Mouse (Mus musculus): ENCODE data around the gene Lgals7. TPM values are rescaled to one million over a fixed set of nuclear protein-coding genes. Genes with fewer than 3 reads are reported as not detected.
"Not testable (repeated sequence)": the region's sequence is repeated elsewhere in the genome, so short reads cannot be mapped to it uniquely, and the experiment has no call there.

The Lgals7 gene
- polyA plus RNA-seq, 1 experiment = 4.3 TPM

DNA sequence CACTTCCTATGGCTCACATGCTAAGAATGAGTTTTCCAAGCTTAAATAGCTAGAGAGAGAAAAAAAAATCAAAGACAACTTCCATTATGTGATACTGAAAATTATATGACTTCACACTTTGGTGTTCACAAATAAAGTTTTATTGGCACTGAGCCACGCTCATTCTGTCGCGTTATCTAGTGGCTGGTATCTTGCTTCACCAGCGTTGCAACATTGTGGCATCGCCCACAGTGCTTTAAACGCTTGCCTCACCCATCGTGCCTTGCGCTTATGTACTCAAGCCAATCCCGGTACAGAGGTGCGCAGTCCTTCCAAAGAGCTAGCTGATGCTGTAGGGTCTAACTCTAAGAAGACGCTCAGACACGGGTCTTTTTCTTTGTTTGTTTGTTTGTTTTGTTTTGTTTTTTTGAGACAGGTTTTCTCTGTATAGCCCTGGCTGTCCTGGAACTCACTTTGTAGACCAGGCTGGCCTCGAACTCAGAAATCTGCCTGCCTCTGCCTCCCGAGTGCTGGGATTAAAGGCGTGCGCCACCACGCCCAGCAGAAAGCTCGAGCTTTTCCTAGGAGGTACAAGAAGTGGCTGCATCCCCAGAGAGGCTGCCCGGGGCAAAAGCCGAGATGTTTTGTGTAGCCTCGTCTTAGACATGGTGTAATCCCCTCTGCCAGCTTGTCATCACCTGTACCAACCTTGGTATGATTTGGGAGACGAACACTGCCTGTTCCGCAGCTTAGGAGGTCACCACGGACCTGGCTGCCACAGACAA, 7.4 kb downstream of the Lgals7 start:
- TF ChIP-seq CTCF (IDR thresholded peaks at IDR 0.05; ENCODE audit: borderline replicate concordance, insufficient read depth, low read length) (no peak), POLR2A (IDR thresholded peaks at IDR 0.05; ENCODE audit: low read depth, low read length) (no peak)
- Histone ChIP-seq H3K4me1 (ENCODE audit: control insufficient read depth, insufficient read depth, low read length) (no peaks in the 10 kb centered on the region), H3K27ac (ENCODE audit: insufficient read depth, low read length) (no peak overlapping the region)

DNA sequence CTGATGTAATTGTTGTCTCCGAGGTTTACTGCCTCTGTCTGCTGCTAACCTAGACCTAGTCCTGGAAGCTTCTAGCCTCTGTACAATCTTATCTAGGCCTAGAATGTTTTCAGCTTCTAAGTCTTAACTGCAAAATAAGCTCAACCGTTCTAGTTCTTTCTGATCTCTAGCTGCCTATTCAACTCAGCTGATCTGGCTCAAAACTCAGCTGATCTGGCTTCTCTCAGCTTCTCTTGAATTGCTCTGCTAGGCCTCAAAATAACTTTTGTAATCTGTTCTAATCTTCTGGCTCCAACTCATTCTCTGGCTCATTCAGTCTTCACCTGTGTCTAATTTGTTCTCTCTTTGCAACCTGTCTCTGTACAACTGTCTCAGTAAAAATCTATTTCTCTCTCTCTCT, 10.9 kb downstream of the Lgals7 start:
- TF ChIP-seq CTCF (IDR thresholded peaks at IDR 0.05; ENCODE audit: borderline replicate concordance, insufficient read depth, low read length) (no peak), POLR2A (IDR thresholded peaks at IDR 0.05; ENCODE audit: low read depth, low read length) (no peak)
- Histone ChIP-seq H3K27ac (ENCODE audit: insufficient read depth, low read length) (no peak overlapping the region), H3K4me1 (ENCODE audit: control insufficient read depth, insufficient read depth, low read length) (no peaks in the 10 kb centered on the region), H3K4me3 (ENCODE audit: insufficient read depth, low read length) (no peak overlapping the region)

More for the DNA sequence above, 7.4 kb downstream of the Lgals7 start:
- no peak overlapping the region for H3K4me3 ChIP-seq (ENCODE audit: insufficient read depth, low read length)

DNA sequence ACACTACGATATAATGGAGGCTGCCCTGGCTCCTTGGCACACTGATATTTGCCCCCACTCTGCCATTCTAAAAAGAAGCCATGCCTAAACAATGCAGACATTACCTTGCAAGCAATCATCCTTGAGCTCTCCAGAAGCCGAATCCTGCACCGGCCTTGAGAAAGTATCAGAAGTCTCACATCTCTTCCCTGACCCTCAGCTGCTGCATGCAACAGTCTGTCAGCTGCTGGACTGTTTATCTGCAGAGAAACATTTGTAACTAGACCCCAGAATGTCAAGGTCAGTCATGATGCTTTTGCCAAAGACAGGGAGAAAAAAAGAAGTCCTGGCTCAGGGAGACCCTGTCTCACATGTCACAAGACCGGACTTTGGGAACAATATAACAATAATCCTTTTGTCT, 12.4 kb downstream of the Lgals7 start:
- no peaks in the 10 kb centered on the region for H3K4me1 ChIP-seq (ENCODE audit: control insufficient read depth, insufficient read depth, low read length)
- H3K4me3 ChIP-seq (ENCODE audit: insufficient read depth, low read length) = no peak overlapping the region
- H3K27ac ChIP-seq (ENCODE audit: insufficient read depth, low read length) = no peak overlapping the region
- TF ChIP-seq POLR2A (IDR thresholded peaks at IDR 0.05; ENCODE audit: low read depth, low read length) (no peak), CTCF (IDR thresholded peaks at IDR 0.05; ENCODE audit: borderline replicate concordance, insufficient read depth, low read length) (no peak)

DNA sequence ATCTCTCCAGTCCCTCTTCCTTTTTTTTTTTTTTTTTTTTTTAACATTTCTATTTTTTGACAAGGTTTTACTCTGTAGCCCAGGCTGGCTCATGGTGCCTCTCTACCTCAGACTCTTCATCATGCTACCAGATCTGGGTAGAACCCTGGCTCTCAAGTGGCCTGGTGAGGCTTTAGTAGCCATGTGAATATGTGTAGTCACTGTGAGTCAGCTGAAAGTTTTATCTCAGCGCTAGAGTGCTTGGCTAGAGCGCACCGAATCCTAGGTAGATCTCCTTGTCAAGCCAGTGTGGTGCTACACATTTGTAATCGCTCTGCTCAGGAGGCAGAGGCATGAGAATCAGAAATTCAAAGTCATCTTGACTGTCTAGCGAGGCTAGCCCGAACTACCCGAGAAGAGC, 13.5 kb downstream of the Lgals7 start:
- no peaks in the 10 kb centered on the region for H3K4me1 ChIP-seq (ENCODE audit: control insufficient read depth, insufficient read depth, low read length)
- TF ChIP-seq CTCF (IDR thresholded peaks at IDR 0.05; ENCODE audit: borderline replicate concordance, insufficient read depth, low read length) (no peak), POLR2A (IDR thresholded peaks at IDR 0.05; ENCODE audit: low read depth, low read length) (no peak)
- H3K27ac ChIP-seq (ENCODE audit: insufficient read depth, low read length) = no peak overlapping the region
- H3K4me3 ChIP-seq (ENCODE audit: insufficient read depth, low read length) = no peak overlapping the region

DNA sequence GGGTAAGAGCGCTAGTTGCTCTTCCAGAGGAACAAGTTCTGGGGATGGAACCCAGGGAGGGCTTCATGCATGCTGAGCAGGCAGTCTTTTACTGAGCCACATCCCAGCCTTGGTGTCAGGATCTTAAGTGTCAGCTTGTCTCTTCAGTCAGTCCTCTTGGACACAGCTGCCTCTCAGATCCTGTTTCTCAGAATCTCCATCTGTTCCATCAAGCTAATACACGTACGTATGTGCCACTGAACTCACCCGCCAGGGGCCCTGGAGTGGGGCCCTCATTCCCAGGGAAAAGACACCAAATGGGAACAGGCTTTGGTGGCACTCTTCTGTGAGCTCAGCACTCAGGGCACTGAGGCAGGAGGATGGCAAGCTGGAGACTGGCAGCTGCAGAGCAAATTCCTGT, 14.2 kb downstream of the Lgals7 start:
- no peak overlapping the region for H3K27ac ChIP-seq (ENCODE audit: insufficient read depth, low read length)
- TF ChIP-seq POLR2A (IDR thresholded peaks at IDR 0.05; ENCODE audit: low read depth, low read length) (no peak), CTCF (IDR thresholded peaks at IDR 0.05; ENCODE audit: borderline replicate concordance, insufficient read depth, low read length) (no peak)
- H3K4me3 ChIP-seq (ENCODE audit: insufficient read depth, low read length) = no peak overlapping the region
- no peaks in the 10 kb centered on the region for H3K4me1 ChIP-seq (ENCODE audit: control insufficient read depth, insufficient read depth, low read length)

DNA sequence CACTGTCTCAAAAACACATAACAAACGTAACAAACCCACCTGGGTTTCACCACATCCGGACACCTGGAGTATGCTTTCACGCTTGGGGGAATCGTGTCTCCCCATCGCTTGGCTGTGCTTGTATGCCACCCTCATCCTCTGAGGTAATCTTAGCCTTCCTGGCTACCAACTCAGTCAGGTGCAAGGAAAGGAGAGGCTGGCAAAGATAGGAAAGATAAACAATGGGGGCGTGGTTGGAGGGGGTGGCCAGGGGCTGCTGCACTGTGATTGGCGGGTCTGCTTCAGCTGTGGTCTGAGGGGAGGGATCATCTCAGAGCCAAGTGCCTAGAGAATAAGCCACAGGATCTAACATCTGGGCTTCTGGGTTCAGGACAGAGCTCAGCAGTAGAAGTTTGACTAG, 16.0 kb downstream of the Lgals7 start:
- Histone ChIP-seq H3K27ac (ENCODE audit: insufficient read depth, low read length) (no peak overlapping the region), H3K4me1 (ENCODE audit: control insufficient read depth, insufficient read depth, low read length) (no peaks in the 10 kb centered on the region), H3K4me3 (ENCODE audit: insufficient read depth, low read length) (no peak overlapping the region)
- TF ChIP-seq POLR2A (IDR thresholded peaks at IDR 0.05; ENCODE audit: low read depth, low read length) = no peak
- no peak for TF ChIP-seq CTCF (IDR thresholded peaks at IDR 0.05; ENCODE audit: borderline replicate concordance, insufficient read depth, low read length)

DNA sequence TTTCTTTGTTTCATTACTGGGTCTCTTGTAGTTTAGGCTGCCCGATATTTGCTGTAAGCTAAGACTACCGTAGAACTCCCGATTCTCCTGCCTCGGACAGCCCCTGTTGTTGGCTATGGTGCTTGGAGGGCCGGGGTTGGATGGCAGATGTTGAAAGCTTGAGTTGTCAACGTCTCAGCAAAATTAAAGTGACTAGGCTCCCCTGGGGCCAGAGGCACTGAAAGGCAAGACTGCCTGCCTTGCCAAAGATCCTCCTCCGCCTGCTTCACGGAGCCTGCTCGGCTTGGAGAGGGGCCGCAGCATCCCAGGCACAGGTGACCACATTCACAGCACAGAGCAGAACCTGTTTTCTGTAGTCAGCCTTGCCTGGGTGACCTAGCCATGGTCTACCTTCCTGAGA, 16.9 kb downstream of the Lgals7 start:
- TF ChIP-seq CTCF (IDR thresholded peaks at IDR 0.05; ENCODE audit: borderline replicate concordance, insufficient read depth, low read length) (no peak), POLR2A (IDR thresholded peaks at IDR 0.05; ENCODE audit: low read depth, low read length) (no peak)
- H3K27ac ChIP-seq (ENCODE audit: insufficient read depth, low read length) = no peak overlapping the region
- H3K4me1 ChIP-seq (ENCODE audit: control insufficient read depth, insufficient read depth, low read length) = no peaks in the 10 kb centered on the region
- H3K4me3 ChIP-seq (ENCODE audit: insufficient read depth, low read length) = no peak overlapping the region

DNA sequence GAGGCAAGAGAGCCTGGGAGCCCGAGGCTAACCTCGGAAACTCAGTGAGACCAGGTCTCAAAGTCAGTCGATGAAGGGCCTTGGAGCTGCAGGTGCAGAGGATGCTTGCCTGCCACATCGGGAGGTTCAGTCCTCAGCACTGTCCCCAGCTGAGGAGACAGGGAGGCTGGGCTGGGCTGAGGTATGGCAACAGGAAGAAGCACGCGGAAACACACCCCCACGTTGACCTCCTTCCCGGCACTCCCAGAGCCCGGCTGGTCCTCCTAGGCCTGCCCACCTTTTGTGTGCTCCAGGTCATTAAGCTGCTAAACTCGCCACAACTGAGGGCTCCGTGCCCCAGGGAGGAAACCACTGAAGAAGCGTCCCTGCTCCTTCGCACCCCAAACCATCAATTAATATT, 17.5 kb downstream of the Lgals7 start, which contains the start of gene Capn12:
Gene Capn12, plus strand, starts transcription at position 224 of the 400 bp plus-strand sequence.
- H3K4me1 ChIP-seq (ENCODE audit: control insufficient read depth, insufficient read depth, low read length) = no peaks in the 10 kb centered on the region
- H3K4me3 ChIP-seq (ENCODE audit: insufficient read depth, low read length) = no peak within 1 kb of the TSS
- TF ChIP-seq CTCF (IDR thresholded peaks at IDR 0.05; ENCODE audit: borderline replicate concordance, insufficient read depth, low read length) = no peak
- TF ChIP-seq POLR2A (IDR thresholded peaks at IDR 0.05; ENCODE audit: low read depth, low read length) = no peak
- H3K27ac ChIP-seq (ENCODE audit: insufficient read depth, low read length) = no peak within 1 kb of the TSS

DNA sequence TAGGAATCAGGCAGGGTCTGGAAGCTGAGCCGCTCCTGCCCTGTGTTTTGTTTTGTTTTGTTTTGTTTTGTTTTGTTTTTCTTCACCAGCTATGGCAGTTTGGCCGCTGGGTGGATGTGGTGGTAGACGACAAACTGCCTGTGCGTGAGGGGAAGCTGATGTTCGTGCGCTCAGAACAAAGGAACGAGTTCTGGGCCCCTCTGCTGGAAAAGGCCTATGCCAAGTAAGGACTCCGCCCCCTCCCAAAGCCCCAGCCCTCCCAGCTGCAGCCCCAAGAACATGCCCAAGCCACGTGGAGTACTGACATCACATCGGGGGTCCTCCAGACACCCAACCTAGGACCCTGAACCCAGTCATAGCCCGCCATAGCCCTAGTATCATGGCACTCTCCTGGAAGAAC, 19.4 kb downstream of the Lgals7 start:
- no peak overlapping the region for H3K27ac ChIP-seq (ENCODE audit: insufficient read depth, low read length)
- TF ChIP-seq POLR2A (IDR thresholded peaks at IDR 0.05; ENCODE audit: low read depth, low read length) = no peak
- no peak overlapping the region for H3K4me3 ChIP-seq (ENCODE audit: insufficient read depth, low read length)
- no peaks in the 10 kb centered on the region for H3K4me1 ChIP-seq (ENCODE audit: control insufficient read depth, insufficient read depth, low read length)

DNA sequence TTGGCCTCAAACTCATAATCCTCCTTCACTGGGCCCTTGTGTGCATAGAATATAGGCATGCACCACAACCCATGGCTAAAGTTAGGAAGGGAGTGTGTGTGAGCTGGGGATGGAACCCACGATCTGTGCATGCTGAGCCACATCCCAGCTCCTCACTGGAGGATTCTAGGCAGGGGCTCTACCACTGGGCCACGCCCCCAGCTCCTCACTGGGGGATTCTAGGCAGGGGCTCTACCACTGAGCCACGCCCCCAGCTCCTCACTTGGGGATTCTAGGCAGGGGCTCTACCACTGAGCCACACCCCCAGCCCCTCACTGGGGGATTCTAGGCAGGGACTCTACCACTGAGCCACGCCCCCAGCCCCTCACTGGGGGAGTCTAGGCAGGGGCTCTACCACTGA, 20.1 kb downstream of the Lgals7 start:
- H3K4me1 ChIP-seq (ENCODE audit: control insufficient read depth, insufficient read depth, low read length); H3K4me3 ChIP-seq (ENCODE audit: insufficient read depth, low read length); H3K27ac ChIP-seq (ENCODE audit: insufficient read depth, low read length): not testable (repeated sequence)

DNA sequence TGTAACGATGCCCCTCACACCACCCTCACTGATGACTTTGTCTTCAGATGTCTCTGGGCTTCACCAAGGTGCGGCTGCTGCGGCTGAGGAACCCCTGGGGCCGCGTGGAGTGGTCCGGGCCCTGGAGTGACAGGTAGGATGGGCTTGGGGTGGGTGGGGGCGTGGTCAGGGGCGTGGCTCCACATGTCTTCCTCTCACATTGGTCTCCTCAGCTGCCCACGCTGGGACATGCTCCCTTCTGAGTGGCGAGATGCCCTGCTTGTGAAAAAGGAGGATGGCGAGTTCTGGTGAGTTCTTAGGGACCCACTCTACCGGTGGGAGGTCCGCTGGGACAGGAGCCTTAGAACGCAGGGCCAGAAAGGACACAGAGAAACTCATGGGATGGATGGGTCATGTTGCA, 22.8 kb downstream of the Lgals7 start:
- Histone ChIP-seq H3K4me3 (ENCODE audit: insufficient read depth, low read length) (no peak overlapping the region), H3K27ac (ENCODE audit: insufficient read depth, low read length) (no peak overlapping the region), H3K4me1 (ENCODE audit: control insufficient read depth, insufficient read depth, low read length) (no peaks in the 10 kb centered on the region)
- TF ChIP-seq CTCF (IDR thresholded peaks at IDR 0.05; ENCODE audit: borderline replicate concordance, insufficient read depth, low read length) = no peak
- TF ChIP-seq POLR2A (IDR thresholded peaks at IDR 0.05; ENCODE audit: low read depth, low read length) = no peak

All from embryonic fibroblast, embryonic 13.5 days (primary cell).